Mouse (Mus musculus) midbrain, embryonic 12.5 days (tissue): ENCODE data around the gene Gramd1a. TPM values are rescaled to one million over a fixed set of nuclear protein-coding genes. Genes with fewer than 3 reads are reported as not detected.

ENCODE experiments used
- ATAC-seq: fragments of 200-750 bp; cut with Nextera tagmentation; 2 replicates; pipeline ENCODE4 v1.8.0; 2017; ENCODE audit warnings: low read depth, moderate TSS enrichment, moderate library complexity; ENCODE audit not compliant: low FRiP score
- H3K27ac ChIP-seq: fragments of 300-500 bp; sonication (generic); replicated peaks from 2 replicates; pipeline ENCODE4 v1.5.1; 2016; ENCODE audit warnings: mild to moderate bottlenecking
- H3K27me3 ChIP-seq: fragments of 300-500 bp; sonication (generic); 2 replicates; pipeline ENCODE4 v1.6.1; 2016; ENCODE audit warnings: mild to moderate bottlenecking
- H3K36me3 ChIP-seq: fragments of 300-500 bp; sonication (generic); 2 replicates; pipeline ENCODE4 v1.6.1; 2016
- H3K4me1 ChIP-seq: fragments of 300-500 bp; sonication (generic); 2 replicates; pipeline ENCODE4 v1.6.1; 2016
- H3K4me2 ChIP-seq: fragments of 300-500 bp; sonication (generic); replicated peaks from 2 replicates; pipeline ENCODE4 v1.6.1; 2016; ENCODE audit warnings: mild to moderate bottlenecking, moderate library complexity
- H3K4me3 ChIP-seq: fragments of 300-500 bp; sonication (generic); 2 replicates; pipeline ENCODE4 v1.5.1; 2016; ENCODE audit warnings: mild to moderate bottlenecking
- H3K9ac ChIP-seq: fragments of 300-500 bp; sonication (generic); replicated peaks from 2 replicates; pipeline ENCODE4 v1.6.1; 2016; ENCODE audit warnings: mild to moderate bottlenecking, moderate library complexity
- H3K9me3 ChIP-seq: fragments of 300-500 bp; sonication (generic); 2 replicates; pipeline ENCODE4 v1.6.1; 2016; ENCODE audit warnings: mild to moderate bottlenecking
- WGBS: fragments of 180-500 bp; shearing (Covaris S2); methylation state at CpG from one replicate; pipeline ENCODE4 v1.1.7; 2016; 5-methylcytosine and 5-hydroxymethylcytosine counted together
- polyA plus RNA-seq: library from polyadenylated mRNA; unstranded; fragments of >200 nt; fragmentation: Nextera tagmentation; extraction: Ambion mirVana; gene quantifications from 2 replicates; pipeline ENCODE4 v1.2.1, GENCODE M21; 2016

Gramd1a gene
- polyA plus RNA-seq, 1 experiment from 2014 or later = 186 TPM

DNA sequence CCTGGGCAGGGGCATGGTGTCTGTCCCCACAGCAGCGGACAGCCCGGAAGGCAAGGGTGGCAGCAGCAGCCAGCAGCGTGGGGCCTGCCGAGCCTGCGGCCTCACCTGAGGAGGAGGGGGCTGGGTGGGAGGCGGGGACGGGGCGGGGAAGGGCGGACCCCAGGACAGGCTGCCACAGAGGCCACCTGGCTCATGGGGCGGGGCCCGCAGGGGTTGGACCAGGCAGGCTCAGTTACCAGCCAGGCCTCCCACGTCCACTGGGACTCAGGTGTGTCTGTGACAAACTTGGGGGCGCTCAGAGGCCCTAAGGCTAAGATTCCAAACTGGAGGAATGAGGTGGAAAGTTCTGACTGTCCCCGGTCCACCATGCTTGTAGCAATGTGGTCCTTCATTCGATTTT is 40.5 kb downstream of the Gramd1a start, which contains the start of gene Hpn:
Gene Hpn (minus strand): TSS at position 109 of the 400 bp plus-strand sequence.
- no peak within 1 kb of the TSS for H3K9ac ChIP-seq
- H3K4me1 ChIP-seq = peaks cover 3% of the 10 kb centered on the region; the same call in 1 of the 2 replicates
- no peaks in the 10 kb centered on the region for H3K36me3 ChIP-seq
- H3K9me3 ChIP-seq = no peaks in the 10 kb centered on the region
- no peak for ATAC-seq
- peaks cover 13% of the 10 kb centered on the region; the same call in 1 of the 2 replicates for H3K27me3 ChIP-seq
- H3K27ac ChIP-seq = no peak within 1 kb of the TSS
- no peak within 1 kb of the TSS for H3K4me2 ChIP-seq
- no peak within 1 kb of the TSS for H3K4me3 ChIP-seq
- 24% methylated on average over 14 of the region's 15 CpGs for WGBS

GRCm38 (mm10) chr7:31114646-31115045 is 41.0 kb downstream of the Gramd1a start:
- no peak for ATAC-seq
- H3K9ac ChIP-seq = no peak overlapping the region
- no peaks in the 10 kb centered on the region for H3K9me3 ChIP-seq
- H3K4me2 ChIP-seq = no peak overlapping the region
- no peak overlapping the region for H3K27ac ChIP-seq
- WGBS = 50% methylated on average over 10 of the region's 10 CpGs
- H3K27me3 ChIP-seq = peaks cover 13% of the 10 kb centered on the region; the same call in 1 of the 2 replicates
- H3K36me3 ChIP-seq = no peaks in the 10 kb centered on the region
- H3K4me3 ChIP-seq = no peak overlapping the region
- H3K4me1 ChIP-seq = peaks cover 3% of the 10 kb centered on the region; the same call in 1 of the 2 replicates

- 82% methylated on average over 6 of the region's 6 CpGs for WGBS
- H3K4me1 ChIP-seq = peaks cover 3% of the 10 kb centered on the region; the same call in 1 of the 2 replicates
- H3K4me3 ChIP-seq = no peak overlapping the region
- no peak for ATAC-seq
- H3K27ac ChIP-seq = no peak overlapping the region
- H3K4me2 ChIP-seq = no peak overlapping the region
- H3K36me3 ChIP-seq = no peaks in the 10 kb centered on the region
- H3K9ac ChIP-seq = no peak overlapping the region
- peaks cover 13% of the 10 kb centered on the region; the same call in 1 of the 2 replicates for H3K27me3 ChIP-seq
- H3K9me3 ChIP-seq = no peaks in the 10 kb centered on the region
These were observed 41.9 kb downstream of the Gramd1a start for GRCm38 (mm10) chr7:31113800-31114199.

- Histone ChIP-seq H3K36me3 (no peaks in the 10 kb centered on the region), H3K27me3 (peaks cover 13% of the 10 kb centered on the region; the same call in 1 of the 2 replicates), H3K4me2 (no peak overlapping the region), H3K4me1 (peaks cover 3% of the 10 kb centered on the region; the same call in 1 of the 2 replicates), H3K27ac (no peak overlapping the region), H3K9me3 (no peaks in the 10 kb centered on the region), H3K4me3 (no peak overlapping the region), H3K9ac (no peak overlapping the region)
- 29% methylated on average over 4 of the region's 4 CpGs for WGBS
- no peak for ATAC-seq
These were observed 43.7 kb downstream of the Gramd1a start for GRCm38 (mm10) chr7:31112036-31112435.

GRCm38 (mm10) chr7:31110861-31111385 is 44.8 kb downstream of the Gramd1a start:
- no peak overlapping the region for H3K4me3 ChIP-seq
- no peaks in the 10 kb centered on the region for H3K36me3 ChIP-seq
- no peak overlapping the region for H3K27ac ChIP-seq
- H3K4me2 ChIP-seq = no peak overlapping the region
- H3K9ac ChIP-seq = no peak overlapping the region
- WGBS = 79% methylated on average over 15 of the region's 15 CpGs
- H3K4me1 ChIP-seq = peaks cover 3% of the 10 kb centered on the region; the same call in 1 of the 2 replicates
- ATAC-seq = no peak
- no peaks in the 10 kb centered on the region for H3K9me3 ChIP-seq
- H3K27me3 ChIP-seq = peaks cover 13% of the 10 kb centered on the region; the same call in 1 of the 2 replicates

- H3K4me3 ChIP-seq = no peak overlapping the region
- no peaks in the 10 kb centered on the region for H3K9me3 ChIP-seq
- H3K27me3 ChIP-seq = 0 out of 2 replicates have a peak, but pooled peaks cover 3% of the 10 kb centered on the region
- H3K27ac ChIP-seq = no peak overlapping the region
- H3K9ac ChIP-seq = no peak overlapping the region
- no peak for ATAC-seq
- H3K36me3 ChIP-seq = no peaks in the 10 kb centered on the region
- no peak overlapping the region for H3K4me2 ChIP-seq
- H3K4me1 ChIP-seq = no peaks in the 10 kb centered on the region
- 82% methylated on average over 5 of the region's 5 CpGs for WGBS
These were observed 45.9 kb downstream of the Gramd1a start for GRCm38 (mm10) chr7:31109796-31110195.

DNA sequence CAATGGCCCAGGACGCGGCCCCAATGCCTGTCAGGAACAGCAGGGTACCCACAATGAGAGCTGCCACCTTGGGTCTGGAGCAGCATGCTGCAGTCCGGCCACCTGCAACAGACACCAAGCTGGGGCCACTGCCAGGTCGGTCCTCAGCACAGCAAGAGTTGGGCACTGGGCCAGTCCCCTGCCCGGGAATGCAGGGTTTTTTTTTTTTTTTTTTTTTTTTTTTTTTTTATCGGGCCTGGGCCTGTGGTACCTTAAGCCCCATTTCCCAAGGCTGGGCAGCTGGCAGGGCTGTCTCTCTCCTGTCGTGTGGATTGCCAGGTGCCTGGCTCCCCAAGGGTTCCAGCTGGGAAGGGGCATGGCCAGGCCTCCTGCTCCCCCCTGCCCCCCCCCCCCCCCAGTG is 46.6 kb downstream of the Gramd1a start:
- no peaks in the 10 kb centered on the region for H3K9me3 ChIP-seq
- H3K27ac ChIP-seq = no peak overlapping the region
- 44% methylated on average over 7 of the region's 7 CpGs for WGBS
- ATAC-seq = no peak
- no peak overlapping the region for H3K4me3 ChIP-seq
- no peak overlapping the region for H3K9ac ChIP-seq
- no peaks in the 10 kb centered on the region for H3K27me3 ChIP-seq
- no peaks in the 10 kb centered on the region for H3K4me1 ChIP-seq
- H3K4me2 ChIP-seq = no peak overlapping the region
- H3K36me3 ChIP-seq = no peaks in the 10 kb centered on the region

DNA sequence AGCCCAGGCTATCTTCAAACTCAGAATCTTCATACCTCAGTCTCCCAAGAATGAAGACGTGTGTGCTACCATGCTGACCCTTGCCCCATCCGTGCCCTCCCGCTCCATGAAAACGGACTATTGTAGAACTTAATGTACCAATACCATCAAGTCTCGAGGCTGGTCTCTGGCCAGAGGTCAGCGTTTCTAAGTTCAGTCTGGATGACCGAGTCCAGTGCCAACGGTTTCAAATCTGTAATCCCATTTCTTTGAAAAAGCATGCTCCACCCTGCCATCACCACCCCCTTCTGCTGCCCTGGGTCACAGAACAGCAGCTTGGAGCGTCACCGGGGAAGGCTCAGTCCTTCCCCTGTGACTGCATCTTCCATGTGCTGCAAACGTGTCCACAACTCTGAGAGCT is 47.9 kb downstream of the Gramd1a start:
- H3K9ac ChIP-seq = no peak overlapping the region
- no peak overlapping the region for H3K4me2 ChIP-seq
- no peaks in the 10 kb centered on the region for H3K36me3 ChIP-seq
- no peaks in the 10 kb centered on the region for H3K27me3 ChIP-seq
- WGBS = 86% methylated on average over 11 of the region's 11 CpGs
- no peak for ATAC-seq
- H3K27ac ChIP-seq = no peak overlapping the region
- H3K4me1 ChIP-seq = no peaks in the 10 kb centered on the region
- no peaks in the 10 kb centered on the region for H3K9me3 ChIP-seq
- no peak overlapping the region for H3K4me3 ChIP-seq

GRCm38 (mm10) chr7:31106166-31106565 is 49.5 kb downstream of the Gramd1a start:
- no peaks in the 10 kb centered on the region for H3K4me1 ChIP-seq
- H3K9ac ChIP-seq = no peak overlapping the region
- no peak overlapping the region for H3K4me2 ChIP-seq
- no peaks in the 10 kb centered on the region for H3K27me3 ChIP-seq
- H3K9me3 ChIP-seq = no peaks in the 10 kb centered on the region
- H3K36me3 ChIP-seq = no peaks in the 10 kb centered on the region
- H3K27ac ChIP-seq = no peak overlapping the region
- H3K4me3 ChIP-seq = no peak overlapping the region
- no peak for ATAC-seq
- WGBS = 59% methylated on average over 3 of the region's 3 CpGs

GRCm38 (mm10) chr7:31105061-31105768 is 50.5 kb downstream of the Gramd1a start:
- WGBS = 69% methylated on average over 15 of the region's 15 CpGs
- Histone ChIP-seq H3K9me3 (no peaks in the 10 kb centered on the region), H3K36me3 (no peaks in the 10 kb centered on the region), H3K4me2 (no peak overlapping the region), H3K9ac (no peak overlapping the region), H3K4me1 (no peaks in the 10 kb centered on the region), H3K4me3 (no peak overlapping the region), H3K27me3 (no peaks in the 10 kb centered on the region), H3K27ac (no peak overlapping the region)
- ATAC-seq = no peak

- Histone ChIP-seq H3K36me3 (no peaks in the 10 kb centered on the region), H3K4me2 (no peak overlapping the region), H3K27ac (no peak overlapping the region), H3K4me1 (0 out of 2 replicates have a peak, but pooled peaks cover 2% of the 10 kb centered on the region), H3K9me3 (0 out of 2 replicates have a peak, but pooled peaks cover 2% of the 10 kb centered on the region), H3K27me3 (no peaks in the 10 kb centered on the region), H3K4me3 (no peak overlapping the region), H3K9ac (no peak overlapping the region)
- WGBS = 89% methylated on average over 14 of the region's 14 CpGs
- no peak for ATAC-seq
These were observed 54.9 kb downstream of the Gramd1a start for GRCm38 (mm10) chr7:31100786-31101185.

GRCm38 (mm10) chr7:31099612-31099982 is 56.1 kb downstream of the Gramd1a start:
- H3K4me3 ChIP-seq = no peak overlapping the region
- 91% methylated on average over 6 of the region's 6 CpGs for WGBS
- no peak overlapping the region for H3K27ac ChIP-seq
- no peaks in the 10 kb centered on the region for H3K36me3 ChIP-seq
- no peak overlapping the region for H3K4me2 ChIP-seq
- no peak for ATAC-seq
- no peaks in the 10 kb centered on the region for H3K27me3 ChIP-seq
- H3K9me3 ChIP-seq = 0 out of 2 replicates have a peak, but pooled peaks cover 2% of the 10 kb centered on the region
- 0 out of 2 replicates have a peak, but pooled peaks cover 2% of the 10 kb centered on the region for H3K4me1 ChIP-seq
- no peak overlapping the region for H3K9ac ChIP-seq
